Mouse (Mus musculus): Measurements from ENCODE around the gene Xpo4. TPM values are rescaled to one million over a fixed set of nuclear protein-coding genes. Genes with fewer than 3 reads are reported as not detected.
"Not testable (repeated sequence)": the region's sequence is repeated elsewhere in the genome, so short reads cannot be mapped to it uniquely, and the experiment has no call there.

Gene Xpo4
- total RNA-seq, 4 experiments from 2014 or later, result 35.7 to 45.2 (median 38.1) TPM

DNA sequence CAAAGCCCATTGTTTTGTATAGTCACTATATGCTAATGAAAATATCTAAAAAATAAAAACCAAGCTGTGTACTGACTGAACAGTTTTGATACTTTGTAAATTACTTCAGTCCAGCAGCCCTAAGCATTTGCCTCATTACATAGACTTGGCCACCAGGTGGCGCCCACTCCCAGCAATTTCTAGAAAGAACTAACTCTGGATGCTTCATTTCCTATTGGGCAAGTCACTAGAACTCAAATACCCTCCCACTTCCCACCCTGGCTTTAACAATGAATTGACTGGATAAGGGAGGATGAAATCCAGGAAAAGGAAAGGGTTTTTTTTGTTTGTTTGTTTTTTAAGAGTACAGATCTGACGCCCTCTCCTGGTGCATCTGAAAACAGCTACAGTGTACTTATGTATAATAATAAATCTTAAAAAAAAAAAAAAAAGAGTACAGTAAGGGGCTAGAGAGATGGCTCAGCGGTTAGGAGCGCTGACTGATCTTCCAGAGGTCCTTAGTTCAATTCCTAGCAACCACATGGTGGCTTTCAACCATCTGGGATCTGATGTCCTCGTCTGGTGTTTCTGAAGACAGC, 14.8 kb upstream of the Xpo4 start:
- DNase-seq, result peak; percentile 68

- DNase-seq, result no peak
These were observed 14.3 kb upstream of the Xpo4 start for GRCm38 (mm10) chr14:57679523-57679922.

DNA sequence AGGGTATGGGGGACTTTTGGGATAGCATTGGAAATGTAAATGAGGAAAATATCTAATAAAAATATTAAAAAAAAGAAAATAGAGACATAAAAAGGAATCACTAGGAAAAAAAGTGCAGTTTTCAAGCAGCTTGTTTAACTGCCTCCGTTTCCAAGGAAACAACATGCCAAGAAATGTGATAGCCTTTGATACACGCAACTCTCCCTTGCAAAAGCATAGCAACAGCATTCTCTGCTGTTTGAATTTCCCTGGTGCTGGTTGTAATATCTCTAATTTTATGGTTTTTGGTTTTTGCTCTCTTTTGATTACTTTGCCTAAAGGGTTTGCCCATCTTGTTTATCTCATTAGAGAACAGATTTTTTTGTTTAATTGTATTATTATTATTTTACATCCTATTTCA, 10.3 kb upstream of the Xpo4 start:
- DNase-seq, result no peak

DNA sequence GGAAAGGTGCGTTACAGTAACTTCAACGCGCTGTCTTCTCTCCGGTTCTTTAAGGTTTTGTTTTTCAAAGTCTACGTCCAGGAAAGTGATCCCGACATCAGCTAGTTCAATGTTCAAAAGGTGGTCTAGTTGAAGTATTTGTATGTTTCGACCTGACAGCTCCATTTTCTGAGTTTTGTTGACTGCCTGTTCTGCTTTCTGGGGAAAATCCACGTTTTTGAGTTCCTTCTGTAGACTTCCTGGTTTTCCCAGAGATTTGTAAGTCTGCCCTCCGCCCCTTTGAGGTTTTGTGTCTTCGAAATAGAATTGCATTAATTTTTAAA, 359 bp upstream of the Xpo4 start:
- DNase-seq, result no peak

DNA sequence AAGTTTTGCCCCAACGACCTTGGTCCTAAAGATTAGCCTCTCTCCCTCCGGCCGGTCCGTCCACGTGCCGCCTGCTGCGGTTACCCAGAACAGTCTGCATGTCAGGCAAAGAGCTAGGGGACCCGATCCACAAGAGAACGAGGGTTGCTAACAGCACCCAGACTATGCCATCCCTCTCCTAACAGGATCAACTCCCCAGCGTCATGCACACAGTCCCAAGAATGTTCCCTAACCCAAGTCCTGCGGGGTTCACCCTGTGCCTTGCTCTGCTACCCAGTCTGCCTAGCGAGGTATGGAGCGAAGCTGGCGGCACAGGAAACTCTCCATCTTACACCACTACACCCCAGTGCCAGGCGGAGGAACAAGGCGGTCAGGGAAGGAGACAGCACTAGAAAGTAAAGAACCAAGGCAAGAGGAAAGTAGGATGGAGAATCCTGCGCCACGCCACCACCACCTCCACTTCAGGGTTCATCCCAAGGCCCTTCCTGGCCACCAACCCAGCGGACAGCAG, 864 bp downstream of the Xpo4 start:
- peak; percentile 45 for DNase-seq

DNA sequence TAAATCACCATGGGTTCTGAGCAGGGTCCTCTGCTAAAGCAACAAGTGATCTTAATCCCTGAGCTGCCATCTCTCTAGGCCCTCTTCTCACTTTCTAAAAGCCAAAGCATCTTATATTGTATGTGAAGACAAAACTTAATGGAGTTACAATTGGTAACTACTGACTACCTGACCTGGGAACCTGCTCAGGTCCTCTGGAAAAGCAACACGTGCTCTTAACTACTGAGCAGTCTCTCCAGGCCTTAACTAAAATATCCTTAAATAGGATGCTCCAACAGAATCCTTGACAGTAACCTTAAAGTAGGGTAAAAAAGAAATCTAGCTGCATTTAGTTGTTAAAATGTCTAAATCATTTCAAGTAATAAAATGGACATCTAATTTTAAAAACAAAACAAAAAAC, 1.6 kb downstream of the Xpo4 start:
- no peak for DNase-seq

GRCm38 (mm10) chr14:57658301-57658700, 6.9 kb downstream of the Xpo4 start:
- no peak for DNase-seq

GRCm38 (mm10) chr14:57657500-57657899, 7.7 kb downstream of the Xpo4 start:
- DNase-seq, result no peak

- not testable (repeated sequence) for DNase-seq
These were observed 8.7 kb downstream of the Xpo4 start for GRCm38 (mm10) chr14:57656519-57656918.

DNA sequence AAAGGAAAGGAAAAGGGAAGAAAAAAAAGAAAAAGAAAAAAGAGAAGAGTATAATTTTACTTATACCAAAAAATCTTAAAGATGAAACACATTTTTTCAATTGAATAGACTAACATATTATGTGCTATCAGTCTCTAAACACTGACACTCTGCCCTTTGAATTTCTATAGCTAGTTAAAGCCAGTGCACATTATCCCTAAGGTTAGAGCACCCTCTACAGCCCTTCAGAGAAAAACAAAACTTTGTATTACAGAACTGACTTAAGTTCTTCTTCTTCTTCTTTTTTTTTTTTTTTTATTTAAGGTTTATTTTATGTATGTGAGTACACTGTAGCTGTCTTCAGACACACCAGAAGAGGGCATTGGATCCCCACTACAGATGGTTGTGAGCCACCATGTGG, 15.7 kb downstream of the Xpo4 start:
- no peak for DNase-seq

DNA sequence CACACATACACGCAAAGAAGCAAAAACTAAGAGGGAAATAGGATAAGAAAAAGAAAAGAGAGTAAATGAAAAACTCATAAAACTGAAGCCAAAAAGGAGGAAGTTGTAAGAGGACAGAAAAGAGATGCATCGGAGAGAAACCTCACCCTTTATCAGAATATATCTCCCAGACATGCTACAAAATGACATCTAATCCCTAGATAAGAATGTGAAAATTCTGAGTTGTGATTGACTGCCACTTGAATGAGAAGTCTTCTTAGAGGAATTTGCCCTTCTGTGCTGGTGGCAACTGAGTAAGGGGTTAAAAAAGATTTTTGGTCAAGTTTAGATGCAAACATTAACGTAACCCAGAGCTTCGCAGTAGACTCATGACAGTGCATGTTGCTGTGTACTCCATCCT, 19.1 kb downstream of the Xpo4 start:
- DNase-seq, result no peak

GRCm38 (mm10) chr14:57639153-57639552, 26.1 kb downstream of the Xpo4 start:
- no peak for DNase-seq

DNA sequence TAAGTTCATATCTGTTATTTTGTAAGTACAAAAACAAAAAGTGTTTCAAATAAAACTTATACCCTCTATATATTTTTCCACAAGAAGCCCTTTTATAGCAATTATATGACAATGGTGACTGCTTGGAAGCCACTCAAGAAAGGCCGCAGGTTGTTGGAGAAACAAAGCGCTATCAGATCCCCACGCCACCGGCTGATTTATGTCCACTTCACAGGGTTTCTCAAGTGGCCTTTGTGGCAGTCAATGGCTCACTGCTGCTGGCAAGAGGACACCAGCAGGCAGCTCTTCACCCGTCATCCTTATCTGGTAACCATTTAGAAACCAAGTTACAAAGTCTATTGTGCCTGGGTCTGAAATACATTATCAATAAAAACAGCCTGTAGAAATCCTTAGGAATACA, 31.1 kb downstream of the Xpo4 start:
- DNase-seq, result peak; percentile 52

- DNase-seq, result no peak
These were observed 35.6 kb downstream of the Xpo4 start for GRCm38 (mm10) chr14:57629595-57629994.

DNA sequence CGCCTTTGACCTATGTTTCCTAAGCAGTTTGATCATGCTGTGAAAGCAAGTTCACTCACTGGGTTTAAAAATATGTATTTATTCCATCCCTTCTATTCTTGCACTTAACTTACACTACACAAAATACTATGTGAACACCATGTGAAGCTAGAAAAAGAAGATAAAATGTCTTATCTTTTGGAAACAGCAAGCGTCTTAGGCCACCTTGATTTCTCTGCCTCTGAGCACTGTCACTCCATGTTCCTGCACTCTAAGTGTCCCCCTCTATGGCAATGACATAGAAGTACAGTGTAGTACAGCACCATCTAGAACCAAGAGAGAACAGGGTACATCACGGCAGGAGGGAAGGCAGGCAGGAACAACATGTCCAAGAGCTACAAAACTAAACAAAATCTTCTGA, 42.3 kb downstream of the Xpo4 start:
- DNase-seq, result no peak

GRCm38 (mm10) chr14:57621699-57622098, 43.5 kb downstream of the Xpo4 start:
- no peak for DNase-seq

GRCm38 (mm10) chr14:57620598-57621236, 44.5 kb downstream of the Xpo4 start:
- no peak for DNase-seq

DNA sequence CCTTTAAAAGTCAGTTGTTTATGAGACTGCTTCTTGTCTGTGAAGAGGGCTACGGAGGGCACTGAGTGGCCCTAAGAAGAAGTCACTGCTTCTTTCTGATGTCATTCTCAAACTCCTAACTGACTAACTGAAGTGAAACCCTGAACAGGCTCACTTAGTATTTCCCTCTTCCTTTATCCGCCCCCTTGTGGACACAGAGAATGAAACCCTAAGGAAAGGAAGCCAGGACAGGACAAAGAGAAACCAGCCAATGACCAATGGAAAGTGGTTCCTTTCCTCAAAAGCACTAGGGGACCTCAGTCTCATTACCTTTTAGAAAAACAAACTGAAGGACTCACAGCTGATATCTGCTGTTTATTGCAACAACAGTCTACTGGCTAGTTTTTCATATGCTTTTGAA, 45.7 kb downstream of the Xpo4 start:
- DNase-seq, result peak; percentile 29

- no peak for DNase-seq
These were observed 47.6 kb downstream of the Xpo4 start for GRCm38 (mm10) chr14:57617675-57618074.

DNA sequence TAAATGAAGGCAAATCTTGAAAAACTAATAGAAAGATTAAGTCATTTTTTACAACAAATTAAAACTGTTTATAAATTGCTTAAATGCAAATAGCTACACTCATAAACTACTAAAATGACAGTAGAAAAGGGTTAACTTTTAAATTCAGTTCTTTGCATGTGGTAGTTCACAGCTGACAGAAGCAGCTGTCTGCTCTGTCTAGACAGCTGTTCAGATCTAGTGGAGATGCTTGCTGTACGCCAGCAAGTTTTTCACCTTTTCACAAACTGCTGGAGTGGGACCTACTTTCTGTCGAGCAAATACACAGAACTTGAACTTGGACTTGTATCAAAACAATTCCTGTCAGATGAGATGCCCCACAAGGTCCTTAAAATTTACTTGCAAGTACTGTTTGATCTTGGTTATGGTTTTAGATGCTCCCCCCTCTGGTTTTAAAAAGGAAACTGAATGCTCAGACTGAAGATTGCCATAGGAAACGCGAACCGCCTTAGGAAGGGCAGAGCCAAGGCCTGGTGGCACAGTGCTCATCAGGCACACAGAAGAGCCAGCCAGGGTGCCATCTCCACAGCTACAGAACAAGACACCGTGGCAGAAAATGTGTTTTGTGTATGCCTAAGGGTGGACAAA, 48.8 kb downstream of the Xpo4 start:
- no peak for DNase-seq

GRCm38 (mm10) chr14:57615828-57616227, 49.4 kb downstream of the Xpo4 start:
- DNase-seq, result no peak

- no peak for DNase-seq
These were observed 54.2 kb downstream of the Xpo4 start for GRCm38 (mm10) chr14:57611034-57611433.

DNA sequence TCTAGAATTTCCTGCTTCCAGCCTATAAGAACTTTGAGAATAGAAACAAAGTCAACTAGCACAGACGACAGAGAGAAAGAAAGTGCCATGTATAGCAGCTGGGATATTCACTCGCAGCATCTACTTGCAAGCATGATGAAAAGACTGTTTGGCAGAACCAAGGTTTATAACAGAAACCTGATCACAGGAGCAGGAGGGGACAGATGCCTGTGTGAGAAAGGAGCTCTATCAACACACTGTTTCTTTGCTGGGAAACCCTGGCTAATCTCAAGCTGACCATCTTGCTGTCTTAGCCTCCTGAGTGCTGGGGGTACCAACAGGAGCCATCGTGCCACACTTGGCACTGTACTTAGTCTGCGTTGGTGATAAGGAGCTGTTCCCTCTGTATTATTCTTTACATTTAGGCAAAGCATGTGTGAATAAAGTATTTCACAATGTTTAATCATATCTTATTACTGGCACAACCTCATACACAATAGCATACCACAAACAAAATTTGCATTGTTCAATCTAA, 55.4 kb downstream of the Xpo4 start:
- DNase-seq, result no peak

DNA sequence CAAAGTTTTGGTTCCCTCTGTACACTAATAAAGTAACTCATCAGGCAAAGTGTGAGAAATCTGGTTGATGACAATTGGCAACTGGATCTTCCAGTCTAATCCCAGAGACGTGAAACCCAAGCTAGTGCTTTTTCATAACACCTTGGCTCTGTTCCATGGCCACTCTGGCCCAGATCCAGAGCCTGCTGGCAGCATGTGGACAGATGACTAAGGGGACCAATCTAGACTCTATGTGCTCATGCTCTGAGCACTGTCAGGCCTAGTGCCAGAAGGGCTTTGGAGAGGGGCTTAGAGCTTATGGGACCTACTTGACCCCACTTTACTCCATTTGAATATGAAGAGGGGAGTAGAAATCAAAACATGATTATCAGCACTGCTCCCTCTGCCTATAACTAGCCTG, 57.7 kb downstream of the Xpo4 start:
- peak; percentile 95 for DNase-seq
